Mouse (Mus musculus) brown adipose tissue, adult 24 weeks (tissue): Measurements from ENCODE around the gene Trappc6a. TPM values are rescaled to one million over a fixed set of nuclear protein-coding genes. Genes with fewer than 3 reads are reported as not detected.
"Not testable (repeated sequence)": the region's sequence is repeated elsewhere in the genome, so short reads cannot be mapped to it uniquely, and the experiment has no call there.

Source experiments
- H3K27ac ChIP-seq: fragments of 200-500 bp; replicated peaks from 2 replicates; pipeline ENCODE4 v1.5.1; 2012; ENCODE audit warnings: low read depth, mild to moderate bottlenecking, low read length
- H3K4me1 ChIP-seq: fragments of 200-500 bp; 2 replicates; pipeline ENCODE4 v1.6.1; 2012; ENCODE audit warnings: low read length, mixed read lengths; ENCODE audit not compliant: control insufficient read depth, insufficient read depth, insufficient read length
- H3K4me3 ChIP-seq: fragments of 200-500 bp; 2 replicates; pipeline ENCODE4 v1.5.1; 2012; ENCODE audit warnings: low read depth, mild to moderate bottlenecking, low read length, moderate library complexity; ENCODE audit not compliant: insufficient read depth
- polyA plus RNA-seq: library from polyadenylated mRNA; stranded (reverse); fragments of >200 nt; gene quantifications from 2 replicates; pipeline ENCODE4 v1.2.4, GENCODE M21; 2012; ENCODE audit not compliant: missing spikeins, insufficient read depth, insufficient read length

The Trappc6a gene
- polyA plus RNA-seq, 1 experiment: 49.9 TPM

- Histone ChIP-seq H3K4me3 (no peak overlapping the region), H3K4me1 (no peaks in the 10 kb centered on the region; the same call in 1 of the 2 replicates), H3K27ac (no peak overlapping the region)
Measured at GRCm38 (mm10) chr7:19503481-19504068, 4.6 kb upstream of the Trappc6a start.

GRCm38 (mm10) chr7:19506326-19506725, 1.9 kb upstream of the Trappc6a start:
- no peak overlapping the region for H3K27ac ChIP-seq
- no peak overlapping the region for H3K4me3 ChIP-seq
- H3K4me1 ChIP-seq: peaks cover 3% of the 10 kb centered on the region

GRCm38 (mm10) chr7:19506969-19507611, 1.1 kb upstream of the Trappc6a start:
- Histone ChIP-seq H3K27ac (no peak overlapping the region), H3K4me1 (peaks cover 3% of the 10 kb centered on the region), H3K4me3 (peak overlapping the region; percentile 95)

- peaks cover 3% of the 10 kb centered on the region for H3K4me1 ChIP-seq
- no peak overlapping the region for H3K27ac ChIP-seq
- H3K4me3 ChIP-seq: peak overlapping the region; percentile 95
Measured at GRCm38 (mm10) chr7:19507612-19507981, 598 bp upstream of the Trappc6a start.

DNA sequence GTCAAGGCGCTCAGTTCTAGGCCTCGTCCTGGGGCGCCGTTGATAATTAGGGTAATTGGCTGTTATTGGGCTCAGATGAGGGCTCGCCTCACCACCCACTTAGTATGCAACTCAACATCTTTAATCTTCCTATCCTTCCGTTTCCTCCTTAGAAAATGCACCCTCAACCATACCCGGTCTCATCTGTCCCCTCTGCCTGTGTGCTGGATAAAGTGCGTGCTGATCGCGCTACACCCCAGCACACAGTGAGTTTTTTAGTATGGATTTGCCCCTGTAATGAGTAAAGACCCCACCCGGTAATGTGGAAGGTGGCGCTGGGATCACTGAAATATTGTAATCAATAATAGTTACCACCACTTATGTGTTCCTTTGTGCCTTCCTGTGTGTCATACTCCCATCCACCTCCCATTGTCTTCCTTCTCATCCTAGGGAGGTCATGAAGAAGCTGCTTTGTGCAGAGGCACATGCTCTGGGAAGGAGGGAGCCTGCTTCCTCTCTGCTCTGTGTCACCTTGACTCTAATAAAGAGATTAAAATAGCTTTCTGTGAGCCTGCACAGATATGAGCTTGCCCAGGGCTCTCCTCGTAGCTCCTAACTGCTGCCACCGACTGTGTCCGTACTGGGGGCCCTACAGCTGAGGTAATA, 851 bp downstream of the Trappc6a start:
- Histone ChIP-seq H3K4me3 (peak overlapping the region; percentile 95), H3K27ac (peak overlapping the region; percentile 33; the same call in 1 of the 2 replicates), H3K4me1 (peaks cover 4% of the 10 kb centered on the region)

DNA sequence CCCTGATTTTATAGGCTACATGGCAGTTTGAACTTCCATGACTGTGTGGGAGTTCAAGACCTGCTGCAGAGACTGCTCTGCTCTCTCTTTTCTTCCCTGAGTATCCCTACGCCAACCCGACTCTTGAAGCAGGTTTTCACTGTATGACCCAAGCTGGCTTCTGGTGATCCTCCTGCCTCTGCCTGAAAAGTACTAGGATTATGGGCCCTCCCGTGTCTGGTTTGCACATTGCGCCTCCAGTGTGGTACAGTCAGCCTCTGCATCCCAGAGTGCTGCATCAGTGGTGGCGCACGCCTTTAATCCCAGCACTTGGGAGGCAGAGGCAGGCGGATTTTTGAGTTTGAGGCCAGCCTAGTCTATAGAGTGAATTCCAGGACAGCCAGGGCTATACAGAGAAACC, 1.6 kb downstream of the Trappc6a start:
- Histone ChIP-seq H3K4me3 (no peak overlapping the region), H3K27ac (no peak overlapping the region)

DNA sequence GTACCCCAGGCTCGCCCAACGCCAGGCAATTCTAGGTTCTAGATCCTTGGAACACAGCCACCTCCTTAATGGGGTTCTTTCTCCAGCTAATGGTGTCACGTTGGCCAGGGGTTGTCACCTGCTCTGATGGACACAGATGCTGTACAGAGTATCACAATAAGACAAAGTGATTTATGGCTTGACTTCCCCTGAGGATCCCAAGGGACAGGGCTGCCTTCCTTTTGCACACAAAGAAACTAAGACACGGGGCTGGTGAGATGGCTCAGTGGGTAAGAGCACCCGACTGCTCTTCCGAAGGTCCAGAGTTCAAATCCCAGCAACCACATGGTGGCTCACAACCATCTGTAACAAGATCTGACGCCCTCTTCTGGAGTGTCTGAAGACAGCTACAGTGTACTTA, 3.7 kb downstream of the Trappc6a start:
- H3K4me3 ChIP-seq, H3K27ac ChIP-seq: not testable (repeated sequence)
- peaks cover 11% of the 10 kb centered on the region for H3K4me1 ChIP-seq

More for the DNA sequence above, 1.6 kb downstream of the Trappc6a start:
- peaks cover 11% of the 10 kb centered on the region for H3K4me1 ChIP-seq

GRCm38 (mm10) chr7:19512353-19512752, 4.2 kb downstream of the Trappc6a start:
- peaks cover 11% of the 10 kb centered on the region for H3K4me1 ChIP-seq
- H3K27ac ChIP-seq: no peak overlapping the region
- no peak overlapping the region for H3K4me3 ChIP-seq

- Histone ChIP-seq H3K4me1 (peaks cover 7% of the 10 kb centered on the region), H3K4me3 (no peak within 1 kb of the TSS), H3K27ac (no peak within 1 kb of the TSS)
Measured at GRCm38 (mm10) chr7:19517652-19518365, 9.6 kb downstream of the Trappc6a start, which contains the start of gene Nkpd1. Gene Nkpd1, plus strand, starts transcription at chr7:19517838.

- Histone ChIP-seq H3K27ac (no peak overlapping the region), H3K4me3 (no peak overlapping the region), H3K4me1 (peaks cover 4% of the 10 kb centered on the region; the same call in 1 of the 2 replicates)
Measured at GRCm38 (mm10) chr7:19520032-19520431, 11.8 kb downstream of the Trappc6a start.

GRCm38 (mm10) chr7:19523017-19523756, 15.0 kb downstream of the Trappc6a start:
- Histone ChIP-seq H3K4me3 (peak overlapping the region; percentile 37), H3K4me1 (peaks cover 4% of the 10 kb centered on the region; the same call in 1 of the 2 replicates), H3K27ac (no peak overlapping the region)

DNA sequence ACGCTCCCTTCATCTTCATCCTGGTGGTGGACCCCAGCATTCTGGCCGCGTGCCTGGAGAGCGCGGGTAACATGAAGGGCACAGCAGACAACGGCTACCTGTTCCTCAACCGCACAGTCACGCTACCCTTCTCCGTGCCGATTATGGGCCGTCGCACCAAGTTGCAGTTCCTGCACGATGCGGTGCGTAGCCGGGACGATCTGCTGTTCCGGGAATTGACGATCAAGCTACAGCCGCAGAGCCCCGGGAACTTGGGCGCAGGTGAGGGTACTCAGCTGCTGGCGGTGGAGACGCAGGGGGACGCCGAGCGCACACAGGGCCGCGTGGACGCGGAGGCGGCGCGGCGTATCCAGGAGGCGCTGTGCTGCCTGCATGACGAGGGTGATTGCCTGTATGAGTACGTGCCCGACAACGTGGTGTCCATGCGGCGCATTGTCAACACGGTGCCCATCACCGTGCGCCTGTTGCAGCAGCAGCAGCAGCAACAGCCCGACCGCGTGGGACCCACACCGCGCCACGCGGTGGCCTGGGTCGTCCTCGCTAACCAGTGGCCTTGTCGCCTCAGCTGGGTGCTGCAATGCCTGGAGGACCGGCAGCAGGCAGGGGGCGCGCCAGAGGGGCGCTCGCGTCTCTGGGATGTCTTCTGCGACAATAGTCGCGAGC, 15.7 kb downstream of the Trappc6a start:
- Histone ChIP-seq H3K4me3 (peak overlapping the region; percentile 37), H3K27ac (no peak overlapping the region), H3K4me1 (peaks cover 4% of the 10 kb centered on the region; the same call in 1 of the 2 replicates)

GRCm38 (mm10) chr7:19524420-19525104, 16.4 kb downstream of the Trappc6a start:
- Histone ChIP-seq H3K4me3 (peak overlapping the region; percentile 37; the same call in 1 of the 2 replicates), H3K27ac (no peak overlapping the region), H3K4me1 (peaks cover 4% of the 10 kb centered on the region; the same call in 1 of the 2 replicates)

GRCm38 (mm10) chr7:19525105-19525481, 16.9 kb downstream of the Trappc6a start:
- Histone ChIP-seq H3K27ac (no peak overlapping the region), H3K4me3 (no peak overlapping the region), H3K4me1 (peaks cover 4% of the 10 kb centered on the region; the same call in 1 of the 2 replicates)
